Mouse (Mus musculus) left cerebral cortex, adult 18-20 months (tissue): ENCODE measurements at regions not wholly inside any gene's neighbourhood (a gene's known extent, or its start where the extent isn't known, plus 50 kb on each side); places are given as distances from the start of the nearest gene placed in this dataset.
A peak's percentile ranks its signal among the peaks of the same experiment; 100 is the strongest.

Source experiments
- DNase-seq, 2 experiments: peaks; one replicate each; pipeline ENCODE4 v3.0.0; 2021 to 2022; ENCODE audit warnings: low spot score in 2 of 2, mixed read lengths in 1 of 2

- no peak for DNase-seq
These were observed 324.3 kb upstream of the Nrsn1 start for GRCm38 (mm10) chr13:25594629-25595028.

GRCm38 (mm10) chr13:25570641-25571040 is 300.3 kb upstream of the Nrsn1 start:
- no peak for DNase-seq

- DNase-seq, result peak; percentile 45 to 48
These were observed 292.4 kb upstream of the Nrsn1 start for GRCm38 (mm10) chr13:25562746-25563145.

GRCm38 (mm10) chr13:25560339-25560738 is 290.0 kb upstream of the Nrsn1 start:
- DNase-seq, result no peak

- no peak for DNase-seq
These were observed 284.7 kb upstream of the Nrsn1 start for GRCm38 (mm10) chr13:25554962-25555361.

GRCm38 (mm10) chr13:25548551-25548950 is 278.2 kb upstream of the Nrsn1 start:
- no peak for DNase-seq

GRCm38 (mm10) chr13:25547150-25548145 is 277.1 kb upstream of the Nrsn1 start:
- no peak for DNase-seq

- no peak for DNase-seq
These were observed 253.8 kb upstream of the Nrsn1 start for GRCm38 (mm10) chr13:25524094-25524493.

GRCm38 (mm10) chr13:25507355-25507754 is 237.1 kb upstream of the Nrsn1 start:
- DNase-seq, result no peak

GRCm38 (mm10) chr13:25494492-25495034 is 224.3 kb upstream of the Nrsn1 start:
- no peak for DNase-seq

GRCm38 (mm10) chr13:25490036-25490435 is 219.7 kb upstream of the Nrsn1 start:
- DNase-seq, result no peak

GRCm38 (mm10) chr13:25483309-25483708 is 213.0 kb upstream of the Nrsn1 start:
- DNase-seq, result no peak

GRCm38 (mm10) chr13:25451917-25452316 is 181.6 kb upstream of the Nrsn1 start:
- DNase-seq, result no peak

- no peak for DNase-seq
These were observed 181.1 kb upstream of the Nrsn1 start for GRCm38 (mm10) chr13:25451357-25451861.

GRCm38 (mm10) chr13:25429701-25430418 is 159.6 kb upstream of the Nrsn1 start:
- DNase-seq, result no peak

GRCm38 (mm10) chr13:25403182-25403795 is 133.0 kb upstream of the Nrsn1 start:
- DNase-seq, result no peak

- DNase-seq, result no peak
These were observed 132.4 kb upstream of the Nrsn1 start for GRCm38 (mm10) chr13:25402691-25403090.

- DNase-seq, result no peak
These were observed 131.7 kb upstream of the Nrsn1 start for GRCm38 (mm10) chr13:25401936-25402504.

GRCm38 (mm10) chr13:25392770-25393290 is 122.5 kb upstream of the Nrsn1 start:
- DNase-seq, result no peak

GRCm38 (mm10) chr13:25362627-25362967 is 92.3 kb upstream of the Nrsn1 start:
- no peak for DNase-seq
